Mouse (Mus musculus) megakaryocyte, embryonic 14.5 days (primary cell): ENCODE results near the gene H6pd. TPM values are rescaled to one million over a fixed set of nuclear protein-coding genes. Genes with fewer than 3 reads are reported as not detected.
"Not testable (repeated sequence)": the region's sequence is repeated elsewhere in the genome, so short reads cannot be mapped to it uniquely, and the experiment has no call there.

Source experiments
- H3K27me3 ChIP-seq: replicated peaks from 2 replicates; pipeline ENCODE3; 2012; ENCODE audit warnings: inconsistent platforms
- H3K36me3 ChIP-seq: replicated peaks from 2 replicates; pipeline ENCODE3; 2012; ENCODE audit warnings: low read length, inconsistent platforms, mixed read lengths
- H3K4me1 ChIP-seq: 2 replicates; pipeline ENCODE4 v1.6.1; 2012; ENCODE audit warnings: inconsistent platforms
- H3K4me3 ChIP-seq: replicated peaks from 2 replicates; pipeline ENCODE3; 2012; ENCODE audit warnings: moderate library complexity, mild to moderate bottlenecking, inconsistent platforms
- H3K9me3 ChIP-seq: 2 replicates; pipeline ENCODE4 v1.6.1; 2012; ENCODE audit warnings: inconsistent platforms
- FLI1 ChIP-seq: IDR thresholded peaks from 2 replicates; pipeline ENCODE4 v1.6.1; 2012; ENCODE audit warnings: low read length, inconsistent platforms, mixed read lengths
- GATA1 ChIP-seq: IDR thresholded peaks from 3 replicates; pipeline ENCODE4 v1.6.1; 2012; ENCODE audit warnings: mixed read lengths, low read length, inconsistent platforms, borderline replicate concordance
- polyA plus RNA-seq: library from polyadenylated mRNA; stranded (reverse); fragments of >175 nt; gene quantifications from 2 replicates; pipeline ENCODE4 v1.2.3, GENCODE M21; 2012; ENCODE audit warnings: low replicate concordance; ENCODE audit not compliant: insufficient read depth

The H6pd gene
- polyA plus RNA-seq, 1 experiment: 6.8 TPM

GRCm38 (mm10) chr4:150043591-150043990 lies 34.8 kb upstream of the H6pd start:
- Histone ChIP-seq H3K9me3 (no peaks in the 10 kb centered on the region), H3K36me3 (no peaks in the 10 kb centered on the region), H3K4me1 (peaks cover 23% of the 10 kb centered on the region), H3K4me3 (no peak overlapping the region), H3K27me3 (peaks cover 71% of the 10 kb centered on the region)
- TF ChIP-seq GATA1: no peak
- no peak for TF ChIP-seq FLI1

GRCm38 (mm10) chr4:150041346-150042110 lies 32.7 kb upstream of the H6pd start:
- Histone ChIP-seq H3K4me1 (peaks cover 9% of the 10 kb centered on the region; the same call in 1 of the 2 replicates), H3K27me3 (peaks cover 71% of the 10 kb centered on the region), H3K4me3 (no peak overlapping the region), H3K9me3 (no peaks in the 10 kb centered on the region), H3K36me3 (no peaks in the 10 kb centered on the region)
- TF ChIP-seq FLI1 (no peak), GATA1 (no peak)

- not testable (repeated sequence) for H3K4me3 ChIP-seq
These were observed 32.0 kb upstream of the H6pd start for GRCm38 (mm10) chr4:150040856-150041255.

GRCm38 (mm10) chr4:150040003-150040581 lies 31.3 kb upstream of the H6pd start:
- no peaks in the 10 kb centered on the region for H3K36me3 ChIP-seq
- H3K4me1 ChIP-seq: peaks cover 6% of the 10 kb centered on the region; the same call in 1 of the 2 replicates
- H3K4me3 ChIP-seq: no peak overlapping the region
- TF ChIP-seq GATA1: no peak
- TF ChIP-seq FLI1: no peak
- peaks cover 68% of the 10 kb centered on the region for H3K27me3 ChIP-seq
- no peaks in the 10 kb centered on the region for H3K9me3 ChIP-seq

More at GRCm38 (mm10) chr4:150040856-150041255, 32.0 kb upstream of the H6pd start:
- not testable (repeated sequence) for H3K9me3 ChIP-seq, H3K4me1 ChIP-seq, H3K36me3 ChIP-seq
- H3K27me3 ChIP-seq: peaks cover 72% of the 10 kb centered on the region

- Histone ChIP-seq H3K4me3 (no peak overlapping the region), H3K36me3 (no peaks in the 10 kb centered on the region), H3K9me3 (no peaks in the 10 kb centered on the region), H3K4me1 (peaks cover 8% of the 10 kb centered on the region; the same call in 1 of the 2 replicates), H3K27me3 (peaks cover 75% of the 10 kb centered on the region)
- TF ChIP-seq GATA1: no peak
- TF ChIP-seq FLI1: no peak
These were observed 29.7 kb upstream of the H6pd start for GRCm38 (mm10) chr4:150038533-150038932.

- TF ChIP-seq GATA1: no peak
- no peak for TF ChIP-seq FLI1
- H3K9me3 ChIP-seq: no peaks in the 10 kb centered on the region
- H3K36me3 ChIP-seq: no peaks in the 10 kb centered on the region
- no peak overlapping the region for H3K4me3 ChIP-seq
- peaks cover 85% of the 10 kb centered on the region for H3K27me3 ChIP-seq
- H3K4me1 ChIP-seq: peaks cover 18% of the 10 kb centered on the region
These were observed 27.3 kb upstream of the H6pd start for GRCm38 (mm10) chr4:150036094-150036493.

GRCm38 (mm10) chr4:150035280-150035679 lies 26.5 kb upstream of the H6pd start:
- Histone ChIP-seq H3K4me1 (peaks cover 26% of the 10 kb centered on the region), H3K9me3 (no peaks in the 10 kb centered on the region), H3K4me3 (no peak overlapping the region), H3K27me3 (peaks cover 87% of the 10 kb centered on the region), H3K36me3 (no peaks in the 10 kb centered on the region)
- TF ChIP-seq FLI1 (no peak), GATA1 (no peak)

GRCm38 (mm10) chr4:150033261-150033671 lies 24.4 kb upstream of the H6pd start:
- peaks cover 88% of the 10 kb centered on the region for H3K27me3 ChIP-seq
- H3K4me3 ChIP-seq: no peak overlapping the region
- H3K4me1 ChIP-seq: peaks cover 37% of the 10 kb centered on the region
- TF ChIP-seq GATA1: no peak
- TF ChIP-seq FLI1: no peak
- no peaks in the 10 kb centered on the region for H3K9me3 ChIP-seq
- no peaks in the 10 kb centered on the region for H3K36me3 ChIP-seq

- Histone ChIP-seq H3K9me3 (no peaks in the 10 kb centered on the region), H3K4me1 (peaks cover 37% of the 10 kb centered on the region), H3K4me3 (peak overlapping the region; percentile 92), H3K27me3 (peaks cover 94% of the 10 kb centered on the region), H3K36me3 (no peaks in the 10 kb centered on the region)
- TF ChIP-seq FLI1: no peak
- no peak for TF ChIP-seq GATA1
These were observed 22.5 kb upstream of the H6pd start for GRCm38 (mm10) chr4:150031234-150031890.

- peaks cover 95% of the 10 kb centered on the region for H3K27me3 ChIP-seq
- no peaks in the 10 kb centered on the region for H3K9me3 ChIP-seq
- no peaks in the 10 kb centered on the region for H3K36me3 ChIP-seq
- H3K4me3 ChIP-seq: peak overlapping the region; percentile 92
- H3K4me1 ChIP-seq: peaks cover 37% of the 10 kb centered on the region
- no peak for TF ChIP-seq GATA1
- TF ChIP-seq FLI1: no peak
These were observed 21.8 kb upstream of the H6pd start for GRCm38 (mm10) chr4:150030449-150031233.
